Mouse (Mus musculus): Measurements from ENCODE around the gene Fbxo27. TPM values are rescaled to one million over a fixed set of nuclear protein-coding genes. Genes with fewer than 3 reads are reported as not detected.
A peak's percentile ranks its signal among the peaks of the same experiment; 100 is the strongest.
"Not testable (repeated sequence)": the region's sequence is repeated elsewhere in the genome, so short reads cannot be mapped to it uniquely, and the experiment has no call there.

Fbxo27 gene
- polyA plus RNA-seq, 1 experiment from 2014 or later = 6.1 TPM

DNA sequence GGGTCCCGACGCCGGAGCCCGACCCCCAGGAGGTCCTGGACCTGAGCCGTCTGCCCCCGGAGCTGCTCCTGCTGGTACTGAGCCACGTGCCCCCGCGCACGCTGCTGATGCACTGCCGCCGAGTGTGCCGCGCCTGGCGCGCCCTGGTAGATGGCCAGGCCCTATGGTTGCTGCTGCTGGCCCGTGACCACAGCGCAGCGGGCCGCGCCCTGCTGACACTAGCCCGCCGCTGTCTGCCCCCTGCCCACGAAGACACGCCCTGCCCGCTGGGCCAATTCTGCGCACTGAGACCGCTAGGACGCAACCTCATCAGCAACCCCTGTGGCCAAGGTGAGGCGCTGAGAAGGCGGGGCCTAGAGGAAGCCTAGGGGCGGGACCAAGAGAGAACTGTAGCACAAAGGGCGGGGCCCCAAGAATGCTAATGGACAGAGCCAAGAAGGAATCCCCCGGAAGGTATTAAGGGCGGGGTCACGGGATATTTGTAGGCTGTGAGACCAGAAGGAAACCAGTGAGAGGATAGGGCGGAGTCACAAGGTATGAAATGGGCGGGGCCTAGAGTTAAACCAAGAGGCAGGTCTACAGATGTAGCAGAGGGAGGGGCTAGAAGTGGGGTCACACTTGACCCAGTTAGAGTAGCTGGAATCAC lies 795 bp downstream of the Fbxo27 start:
- ATAC-seq (replicated peaks; ENCODE audit: insufficient number of reproducible peaks, low FRiP score, low TSS enrichment, low read depth) (peak; percentile 75), DNase-seq (ENCODE audit: low spot score) (peak; percentile 90)
- H3K36me3 ChIP-seq (replicated peaks; ENCODE audit: control insufficient read depth, insufficient read depth, low read depth, low read length) = no peaks in the 10 kb centered on the region
- H3K27me3 ChIP-seq (ENCODE audit: control insufficient read depth, insufficient read depth, low read length) = no peaks in the 10 kb centered on the region
- WGBS = under 1% methylated on average over 38 of the region's 38 CpGs
- no peak overlapping the region for H3K27ac ChIP-seq (replicated peaks; ENCODE audit: low read depth, low read length)
- H3K4me1 ChIP-seq (ENCODE audit: control insufficient read depth, insufficient read depth, low read length) = peaks cover 2% of the 10 kb centered on the region
- peak overlapping the region; percentile 87 for H3K4me2 ChIP-seq (ENCODE audit: low read depth, low read length)
- H3K4me3 ChIP-seq (ENCODE audit: low read depth, low read length) = peak overlapping the region; percentile 44
- H3K9me3 ChIP-seq (replicated peaks; ENCODE audit: control insufficient read depth, low read length) = no peaks in the 10 kb centered on the region
- H3K9ac ChIP-seq (replicated peaks; ENCODE audit: low read length) = peak overlapping the region; percentile 52

DNA sequence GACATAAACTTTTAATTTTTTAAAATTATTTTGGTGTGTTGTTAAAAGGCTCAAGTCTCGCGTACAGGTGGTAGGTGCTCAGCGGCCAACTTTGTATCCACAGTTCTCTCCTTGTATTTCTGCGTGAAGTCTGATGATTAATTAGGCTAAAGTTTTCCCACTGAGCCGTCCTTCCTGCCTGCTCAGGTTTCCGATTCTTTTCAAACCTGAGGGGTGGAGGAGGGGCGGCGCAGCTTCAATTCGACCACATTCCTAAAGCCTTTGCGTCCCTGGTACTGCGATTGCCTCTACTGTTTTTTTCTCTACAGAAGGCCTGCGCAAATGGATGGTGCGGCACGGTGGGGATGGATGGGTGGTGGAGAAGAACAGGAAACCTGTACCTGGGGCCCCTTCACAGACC lies 1.8 kb downstream of the Fbxo27 start:
- peak overlapping the region; percentile 22; the same call in 1 of the 2 replicates for H3K4me2 ChIP-seq (ENCODE audit: low read depth, low read length)
- H3K4me1 ChIP-seq (ENCODE audit: control insufficient read depth, insufficient read depth, low read length) = peaks cover 2% of the 10 kb centered on the region
- WGBS = 4% methylated on average over 14 of the region's 14 CpGs
- H3K36me3 ChIP-seq (replicated peaks; ENCODE audit: control insufficient read depth, insufficient read depth, low read depth, low read length) = no peaks in the 10 kb centered on the region
- DNase-seq (ENCODE audit: low spot score) (peak; percentile 79), ATAC-seq (replicated peaks; ENCODE audit: insufficient number of reproducible peaks, low FRiP score, low TSS enrichment, low read depth) (no peak)
- H3K4me3 ChIP-seq (ENCODE audit: low read depth, low read length) = 0 out of 2 replicates have a peak overlapping the region, but pooled peaks have one; percentile 3
- H3K9ac ChIP-seq (replicated peaks; ENCODE audit: low read length) = 0 out of 2 replicates have a peak overlapping the region, but pooled peaks have one; percentile 4
- no peaks in the 10 kb centered on the region for H3K27me3 ChIP-seq (ENCODE audit: control insufficient read depth, insufficient read depth, low read length)
- no peaks in the 10 kb centered on the region for H3K9me3 ChIP-seq (replicated peaks; ENCODE audit: control insufficient read depth, low read length)
- H3K27ac ChIP-seq (replicated peaks; ENCODE audit: low read depth, low read length) = no peak overlapping the region

DNA sequence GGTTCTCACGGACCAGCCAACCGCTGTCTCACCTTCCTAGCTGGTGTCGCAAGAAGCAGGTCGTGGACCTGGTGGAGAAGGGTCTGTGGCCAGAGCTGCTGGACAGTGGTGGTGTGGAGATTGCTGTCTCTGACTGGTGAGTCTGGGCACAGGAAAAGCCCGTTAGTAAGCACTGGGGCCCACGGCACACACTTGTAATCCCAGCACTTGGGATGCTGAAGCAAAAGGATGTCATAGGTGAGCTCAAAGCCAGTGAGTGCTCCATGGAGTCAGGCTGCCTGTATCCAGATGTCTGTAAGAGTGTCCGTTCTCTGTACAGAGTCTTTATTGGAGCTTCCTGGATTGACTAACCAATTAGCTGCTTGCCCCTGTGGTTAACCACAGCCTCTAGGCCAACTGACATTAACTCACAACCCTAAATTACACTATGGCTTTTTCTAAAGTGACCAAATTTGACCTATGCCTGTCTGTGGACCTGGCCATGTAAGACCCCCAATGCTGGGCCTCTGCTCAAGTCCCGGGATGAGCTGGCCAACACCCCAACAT lies 2.4 kb downstream of the Fbxo27 start:
- no peak for DNase-seq (ENCODE audit: low spot score)
- H3K27ac ChIP-seq (replicated peaks; ENCODE audit: low read depth, low read length) = no peak overlapping the region
- no peak overlapping the region for H3K4me3 ChIP-seq (ENCODE audit: low read depth, low read length)

DNA sequence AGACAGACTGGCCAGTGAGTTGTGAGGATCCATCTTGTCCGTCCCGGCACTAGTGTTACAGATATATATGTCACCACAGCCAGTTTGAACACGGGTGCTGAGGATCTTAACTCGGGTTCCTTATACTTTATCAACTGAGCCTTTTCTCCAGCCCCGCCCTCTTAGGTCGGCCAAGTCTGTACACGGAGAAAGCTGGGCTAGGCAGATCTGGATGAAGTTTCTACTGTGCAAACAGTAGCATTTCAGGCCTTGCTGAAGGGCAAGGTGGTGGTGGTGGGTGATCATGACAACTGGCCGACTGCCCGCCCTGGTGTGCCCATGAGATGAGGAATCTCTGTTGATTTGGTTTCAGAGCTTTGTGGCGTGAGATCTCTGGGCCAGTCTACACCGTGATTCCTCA lies 4.6 kb downstream of the Fbxo27 start:
- Histone ChIP-seq H3K4me3 (ENCODE audit: low read depth, low read length) (no peak overlapping the region), H3K9me3 (replicated peaks; ENCODE audit: control insufficient read depth, low read length) (no peaks in the 10 kb centered on the region), H3K4me2 (ENCODE audit: low read depth, low read length) (no peak overlapping the region), H3K27me3 (ENCODE audit: control insufficient read depth, insufficient read depth, low read length) (no peaks in the 10 kb centered on the region), H3K36me3 (replicated peaks; ENCODE audit: control insufficient read depth, insufficient read depth, low read depth, low read length) (no peaks in the 10 kb centered on the region), H3K4me1 (ENCODE audit: control insufficient read depth, insufficient read depth, low read length) (peaks cover 2% of the 10 kb centered on the region), H3K27ac (replicated peaks; ENCODE audit: low read depth, low read length) (no peak overlapping the region), H3K9ac (replicated peaks; ENCODE audit: low read length) (no peak overlapping the region)
- ATAC-seq (replicated peaks; ENCODE audit: insufficient number of reproducible peaks, low FRiP score, low TSS enrichment, low read depth) (no peak), DNase-seq (ENCODE audit: low spot score) (no peak)
- 95% methylated on average over 11 of the region's 11 CpGs for WGBS

More for the DNA sequence above, 2.4 kb downstream of the Fbxo27 start:
- WGBS = 38% methylated on average over 8 of the region's 8 CpGs
- H3K36me3 ChIP-seq (replicated peaks; ENCODE audit: control insufficient read depth, insufficient read depth, low read depth, low read length) = no peaks in the 10 kb centered on the region
- peaks cover 2% of the 10 kb centered on the region for H3K4me1 ChIP-seq (ENCODE audit: control insufficient read depth, insufficient read depth, low read length)
- H3K27me3 ChIP-seq (ENCODE audit: control insufficient read depth, insufficient read depth, low read length) = no peaks in the 10 kb centered on the region
- no peak for ATAC-seq (replicated peaks; ENCODE audit: insufficient number of reproducible peaks, low FRiP score, low TSS enrichment, low read depth)
- no peaks in the 10 kb centered on the region for H3K9me3 ChIP-seq (replicated peaks; ENCODE audit: control insufficient read depth, low read length)
- H3K4me2 ChIP-seq (ENCODE audit: low read depth, low read length) = peak overlapping the region; percentile 22; the same call in 1 of the 2 replicates
- H3K9ac ChIP-seq (replicated peaks; ENCODE audit: low read length) = 0 out of 2 replicates have a peak overlapping the region, but pooled peaks have one; percentile 4

DNA sequence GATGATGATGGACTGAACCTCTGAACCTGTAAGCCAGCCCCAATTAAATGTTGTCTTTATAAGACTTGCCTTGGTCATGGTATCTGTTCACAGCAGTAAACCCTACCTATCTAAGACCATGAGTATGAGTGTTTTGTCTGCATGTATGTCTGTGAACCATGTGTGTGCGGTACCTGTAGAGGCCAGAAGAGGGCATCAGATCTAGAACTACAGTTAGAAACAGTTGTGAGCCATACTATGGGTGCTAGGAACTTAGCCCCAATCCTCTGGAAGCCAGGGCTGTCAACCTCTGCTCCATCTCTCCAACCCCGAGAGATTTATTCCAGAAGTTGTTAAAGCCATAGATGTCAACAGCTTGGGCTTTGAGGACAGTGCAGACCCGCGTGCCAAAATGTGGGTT lies 7.6 kb downstream of the Fbxo27 start:
- Histone ChIP-seq H3K4me1 (ENCODE audit: control insufficient read depth, insufficient read depth, low read length) (no peaks in the 10 kb centered on the region), H3K4me3 (ENCODE audit: low read depth, low read length) (no peak overlapping the region), H3K36me3 (replicated peaks; ENCODE audit: control insufficient read depth, insufficient read depth, low read depth, low read length) (no peaks in the 10 kb centered on the region), H3K9ac (replicated peaks; ENCODE audit: low read length) (no peak overlapping the region), H3K4me2 (ENCODE audit: low read depth, low read length) (no peak overlapping the region), H3K27ac (replicated peaks; ENCODE audit: low read depth, low read length) (no peak overlapping the region), H3K27me3 (ENCODE audit: control insufficient read depth, insufficient read depth, low read length) (no peaks in the 10 kb centered on the region), H3K9me3 (replicated peaks; ENCODE audit: control insufficient read depth, low read length) (no peaks in the 10 kb centered on the region)
- 98% methylated on average over 4 of the region's 4 CpGs for WGBS
- no peak for ATAC-seq (replicated peaks; ENCODE audit: insufficient number of reproducible peaks, low FRiP score, low TSS enrichment, low read depth)
- DNase-seq (ENCODE audit: low spot score) = no peak

DNA sequence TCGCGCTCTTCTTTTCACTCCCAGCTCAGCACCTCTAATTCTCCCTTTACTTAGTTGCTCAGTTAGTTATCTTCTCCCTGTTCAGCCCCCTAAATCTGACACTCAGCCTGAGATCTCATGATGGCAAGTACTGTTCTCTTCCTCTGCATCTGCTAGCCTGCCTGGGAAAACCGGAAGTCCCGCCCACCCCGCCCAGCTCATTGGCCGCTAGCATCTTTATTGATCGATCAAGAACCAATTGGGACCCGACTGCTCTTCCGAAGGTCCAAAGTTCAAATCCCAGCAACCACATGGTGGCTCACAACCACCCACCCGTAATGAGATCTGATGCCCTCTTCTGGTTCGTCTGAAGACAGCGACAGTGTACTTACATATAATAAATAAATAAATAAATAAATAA lies 8.7 kb downstream of the Fbxo27 start:
- H3K27me3 ChIP-seq (ENCODE audit: control insufficient read depth, insufficient read depth, low read length); H3K9ac ChIP-seq (replicated peaks; ENCODE audit: low read length); H3K36me3 ChIP-seq (replicated peaks; ENCODE audit: control insufficient read depth, insufficient read depth, low read depth, low read length); H3K4me2 ChIP-seq (ENCODE audit: low read depth, low read length); ATAC-seq (replicated peaks; ENCODE audit: insufficient number of reproducible peaks, low FRiP score, low TSS enrichment, low read depth); H3K9me3 ChIP-seq (replicated peaks; ENCODE audit: control insufficient read depth, low read length); H3K27ac ChIP-seq (replicated peaks; ENCODE audit: low read depth, low read length); DNase-seq (ENCODE audit: low spot score); H3K4me3 ChIP-seq (ENCODE audit: low read depth, low read length); H3K4me1 ChIP-seq (ENCODE audit: control insufficient read depth, insufficient read depth, low read length): not testable (repeated sequence)
- WGBS = 93% methylated on average over 12 of the region's 12 CpGs

DNA sequence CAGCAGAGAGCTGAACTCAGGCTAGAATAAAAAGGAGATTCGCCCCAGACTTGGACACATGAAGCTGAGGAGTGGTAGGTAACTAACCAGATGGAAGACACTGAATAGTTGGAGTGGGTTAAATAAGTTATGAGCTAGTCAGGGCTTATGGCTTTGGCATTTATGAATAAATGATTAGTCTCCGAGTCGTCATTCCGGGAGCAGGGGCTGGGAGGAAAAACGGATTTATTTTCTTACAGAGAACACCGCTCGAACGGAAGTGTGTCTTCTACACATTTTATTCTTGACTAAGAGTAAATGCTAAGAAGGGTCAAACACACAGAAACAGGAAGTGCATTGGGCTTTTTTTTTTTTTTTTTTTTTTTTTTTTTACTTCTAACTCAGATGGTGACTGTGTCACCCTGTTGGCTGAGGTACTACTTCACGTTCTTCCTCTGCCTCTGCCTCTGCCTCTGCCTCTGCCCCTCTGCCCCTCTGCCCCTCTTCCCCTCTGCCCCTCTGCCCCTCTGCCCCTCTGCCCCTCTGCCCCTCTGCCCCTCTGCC lies 10.0 kb downstream of the Fbxo27 start:
- no peaks in the 10 kb centered on the region for H3K9me3 ChIP-seq (replicated peaks; ENCODE audit: control insufficient read depth, low read length)
- H3K4me1 ChIP-seq (ENCODE audit: control insufficient read depth, insufficient read depth, low read length) = no peaks in the 10 kb centered on the region
- H3K4me2 ChIP-seq (ENCODE audit: low read depth, low read length) = no peak overlapping the region
- no peak overlapping the region for H3K9ac ChIP-seq (replicated peaks; ENCODE audit: low read length)
- DNase-seq (ENCODE audit: low spot score) (no peak), ATAC-seq (replicated peaks; ENCODE audit: insufficient number of reproducible peaks, low FRiP score, low TSS enrichment, low read depth) (no peak)
- no peaks in the 10 kb centered on the region for H3K27me3 ChIP-seq (ENCODE audit: control insufficient read depth, insufficient read depth, low read length)
- WGBS = 77% methylated on average over 9 of the region's 9 CpGs
- no peak overlapping the region for H3K27ac ChIP-seq (replicated peaks; ENCODE audit: low read depth, low read length)
- no peaks in the 10 kb centered on the region for H3K36me3 ChIP-seq (replicated peaks; ENCODE audit: control insufficient read depth, insufficient read depth, low read depth, low read length)
- no peak overlapping the region for H3K4me3 ChIP-seq (ENCODE audit: low read depth, low read length)

DNA sequence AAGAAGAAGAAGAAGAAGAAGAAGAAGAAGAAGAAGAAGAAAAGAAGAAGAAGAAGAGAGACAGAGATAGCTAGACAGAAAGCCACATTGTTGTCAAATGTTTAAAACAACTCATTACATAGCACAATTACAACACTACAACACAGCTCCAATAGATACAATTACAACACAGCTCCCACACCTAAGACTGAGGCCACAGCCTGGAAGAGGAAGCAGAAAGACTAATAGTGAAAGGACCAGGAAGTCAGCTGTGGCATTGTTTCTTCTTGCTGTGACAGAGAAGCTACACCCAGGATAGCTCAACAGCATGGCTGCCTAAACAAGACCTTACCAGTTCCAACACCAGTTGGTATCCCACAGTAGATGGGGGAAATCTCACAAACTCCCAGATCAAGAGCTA lies 16.8 kb downstream of the Fbxo27 start:
- Histone ChIP-seq H3K36me3 (replicated peaks; ENCODE audit: control insufficient read depth, insufficient read depth, low read depth, low read length) (no peaks in the 10 kb centered on the region), H3K4me2 (ENCODE audit: low read depth, low read length) (no peak overlapping the region), H3K27me3 (ENCODE audit: control insufficient read depth, insufficient read depth, low read length) (no peaks in the 10 kb centered on the region), H3K9me3 (replicated peaks; ENCODE audit: control insufficient read depth, low read length) (no peaks in the 10 kb centered on the region), H3K27ac (replicated peaks; ENCODE audit: low read depth, low read length) (no peak overlapping the region), H3K4me3 (ENCODE audit: low read depth, low read length) (no peak overlapping the region), H3K9ac (replicated peaks; ENCODE audit: low read length) (no peak overlapping the region), H3K4me1 (ENCODE audit: control insufficient read depth, insufficient read depth, low read length) (no peaks in the 10 kb centered on the region)
- no peak for DNase-seq (ENCODE audit: low spot score)
- ATAC-seq (replicated peaks; ENCODE audit: insufficient number of reproducible peaks, low FRiP score, low TSS enrichment, low read depth) = no peak
